Mouse (Mus musculus): ENCODE measurements around the gene Olfr160.

Olfr160 gene

GRCm38 (mm10) chr9:37716150-37716549 is at the start of gene Olfr160:
Gene Olfr160 (minus strand): TSS chr9:37716250.
- DNase-seq (ENCODE audit: extremely low read depth, insufficient read length, low spot score) = no peak

GRCm38 (mm10) chr9:37762541-37762940 is 46.5 kb upstream of the Olfr160 start:
- no peak for DNase-seq (ENCODE audit: extremely low read depth, insufficient read length, low spot score)

GRCm38 (mm10) chr9:37761728-37762127 is 45.7 kb upstream of the Olfr160 start:
- DNase-seq (ENCODE audit: extremely low read depth, insufficient read length, low spot score) = no peak

GRCm38 (mm10) chr9:37752006-37752405 is 36.0 kb upstream of the Olfr160 start:
- no peak for DNase-seq (ENCODE audit: extremely low read depth, insufficient read length, low spot score)

- DNase-seq (ENCODE audit: extremely low read depth, insufficient read length, low spot score) = no peak
Observed at GRCm38 (mm10) chr9:37751467-37751866, 35.4 kb upstream of the Olfr160 start.

- no peak for DNase-seq (ENCODE audit: extremely low read depth, insufficient read length, low spot score)
Observed at GRCm38 (mm10) chr9:37750319-37751075, 34.4 kb upstream of the Olfr160 start.

- no peak for DNase-seq (ENCODE audit: extremely low read depth, insufficient read length, low spot score)
Observed at GRCm38 (mm10) chr9:37744806-37745205, 28.8 kb upstream of the Olfr160 start, which contains the start of gene Olfr874. Gene Olfr874 (plus strand): TSS chr9:37745106.

- peak; percentile 40 for DNase-seq (ENCODE audit: extremely low read depth, insufficient read length, low spot score)
Observed at GRCm38 (mm10) chr9:37734310-37734709, 18.3 kb upstream of the Olfr160 start.

GRCm38 (mm10) chr9:37689970-37690686 is 25.9 kb downstream of the Olfr160 start:
- no peak for DNase-seq (ENCODE audit: extremely low read depth, insufficient read length, low spot score)

- no peak for DNase-seq (ENCODE audit: extremely low read depth, insufficient read length, low spot score)
Observed at GRCm38 (mm10) chr9:37687941-37688303, 28.1 kb downstream of the Olfr160 start.

GRCm38 (mm10) chr9:37687288-37687940 is 28.6 kb downstream of the Olfr160 start:
- DNase-seq (ENCODE audit: extremely low read depth, insufficient read length, low spot score) = no peak

GRCm38 (mm10) chr9:37681123-37681522 is 34.9 kb downstream of the Olfr160 start:
- no peak for DNase-seq (ENCODE audit: extremely low read depth, insufficient read length, low spot score)

GRCm38 (mm10) chr9:37675287-37675686 is 40.8 kb downstream of the Olfr160 start:
- no peak for DNase-seq (ENCODE audit: extremely low read depth, insufficient read length, low spot score)

GRCm38 (mm10) chr9:37670261-37670660 is 45.8 kb downstream of the Olfr160 start:
- no peak for DNase-seq (ENCODE audit: extremely low read depth, insufficient read length, low spot score)

- DNase-seq (ENCODE audit: extremely low read depth, insufficient read length, low spot score) = no peak
Observed at GRCm38 (mm10) chr9:37669678-37670077, 46.4 kb downstream of the Olfr160 start.

- DNase-seq (ENCODE audit: extremely low read depth, insufficient read length, low spot score) = no peak
Observed at GRCm38 (mm10) chr9:37669115-37669514, 46.9 kb downstream of the Olfr160 start, which contains the start of gene Panx3. Gene Panx3 (minus strand): TSS chr9:37669235.

- no peak for DNase-seq (ENCODE audit: extremely low read depth, insufficient read length, low spot score)
Observed at GRCm38 (mm10) chr9:37666045-37666444, 50.0 kb downstream of the Olfr160 start.

- DNase-seq (ENCODE audit: extremely low read depth, insufficient read length, low spot score) = no peak
Observed at GRCm38 (mm10) chr9:37664604-37665003, 51.4 kb downstream of the Olfr160 start.

- no peak for DNase-seq (ENCODE audit: extremely low read depth, insufficient read length, low spot score)
Observed at GRCm38 (mm10) chr9:37663210-37663609, 52.8 kb downstream of the Olfr160 start.

GRCm38 (mm10) chr9:37659413-37659812 is 56.6 kb downstream of the Olfr160 start:
- DNase-seq (ENCODE audit: extremely low read depth, insufficient read length, low spot score) = no peak

All from 3134 (cell line).